Mouse (Mus musculus) liver, embryonic 14.5 days (tissue): ENCODE results near the gene Vkorc1. TPM values are rescaled to one million over a fixed set of nuclear protein-coding genes. Genes with fewer than 3 reads are reported as not detected.
A peak's percentile ranks its signal among the peaks of the same experiment; 100 is the strongest.

ENCODE experiments used
- ATAC-seq: fragments of 200-750 bp; cut with Nextera tagmentation; 2 replicates; pipeline ENCODE4 v1.8.0; 2017; ENCODE audit warnings: moderate number of reproducible peaks, mild to moderate bottlenecking, moderate library complexity; ENCODE audit not compliant: insufficient read depth
- DNase-seq, 3 experiments: peaks; one replicate each; pipeline ENCODE4 v3.0.0-alpha.2; 2012 to 2013; ENCODE audit warnings: low read depth in 3 of 3, low spot score in 3 of 3
- H3K27ac ChIP-seq: fragments of 300-500 bp; sonication (generic); 2 replicates; pipeline ENCODE4 v1.5.1; 2014; ENCODE audit warnings: moderate library complexity, mild to moderate bottlenecking, control low read depth, inconsistent platforms
- H3K27me3 ChIP-seq: fragments of 300-500 bp; sonication (generic); 2 replicates; pipeline ENCODE4 v1.6.1; 2014; ENCODE audit warnings: mild to moderate bottlenecking, low read length, moderate library complexity; ENCODE audit not compliant: control insufficient read depth, insufficient read depth
- H3K36me3 ChIP-seq: fragments of 300-500 bp; sonication (generic); replicated peaks from 2 replicates; pipeline ENCODE4 v1.6.1; 2014; ENCODE audit warnings: low read depth; ENCODE audit not compliant: control insufficient read depth, insufficient read depth
- H3K4me1 ChIP-seq, 2 experiments: fragments of 200-500 bp in 1 of 2; fragments of 300-500 bp in 1 of 2; sonication (generic) in 1 of 2; replicated peaks; 2 replicates each; pipeline ENCODE4 v1.6.1; 2012 to 2014; ENCODE audit warnings: antibody characterized with exemption in 1 of 2, inconsistent platforms in 1 of 2, low read length in 1 of 2; ENCODE audit not compliant: control insufficient read depth in 2 of 2, insufficient read depth in 2 of 2
- H3K4me2 ChIP-seq: fragments of 300-500 bp; sonication (generic); 2 replicates; pipeline ENCODE4 v1.6.1; 2014; ENCODE audit warnings: low read depth, mild to moderate bottlenecking, control low read depth, moderate library complexity
- H3K4me3 ChIP-seq, 2 experiments: fragments of 200-500 bp in 1 of 2; fragments of 300-500 bp in 1 of 2; sonication (generic) in 1 of 2; 2 replicates each; pipeline ENCODE4 v1.5.1; 2012 to 2014; ENCODE audit warnings: low read depth in 2 of 2, low read length in 2 of 2, mild to moderate bottlenecking in 2 of 2, control low read depth in 1 of 2, inconsistent platforms in 1 of 2, moderate library complexity in 1 of 2; ENCODE audit not compliant: insufficient read depth in 1 of 2
- H3K9ac ChIP-seq: fragments of 300-500 bp; sonication (generic); replicated peaks from 2 replicates; pipeline ENCODE4 v1.6.1; 2014; ENCODE audit warnings: mild to moderate bottlenecking, control low read depth, moderate library complexity
- H3K9me3 ChIP-seq: fragments of 300-500 bp; sonication (generic); 2 replicates; pipeline ENCODE4 v1.6.1; 2016; ENCODE audit warnings: low read length, mixed read lengths; ENCODE audit not compliant: control insufficient read depth
- CTCF ChIP-seq: IDR thresholded peaks from 2 replicates; pipeline ENCODE4 v1.5.1; 2016; ENCODE audit warnings: antibody characterized with exemption, low read depth, control low read depth
- EP300 ChIP-seq: IDR thresholded peaks from 2 replicates; pipeline ENCODE4 v1.6.1; 2016; ENCODE audit warnings: antibody characterized with exemption, low read depth
- WGBS: fragments of 180-500 bp; shearing (Covaris S2); extraction: QIAGEN DNeasy Blood & Tissue Kit; methylation state at CpG from one replicate; pipeline ENCODE4 v1.1.7; 2014; ENCODE audit not compliant: insufficient replicate concordance; 5-methylcytosine and 5-hydroxymethylcytosine counted together
- polyA plus RNA-seq, 2 experiments: library from polyadenylated mRNA; depleted of rRNA in 1 of 2; stranded (reverse) in 1 of 2; unstranded in 1 of 2; fragments of >200 nt; fragmentation: Nextera tagmentation in 1 of 2; extraction: Ambion mirVana in 1 of 2; gene quantifications; 2 replicates each; pipeline versions ENCODE4 v1.2.1 to v1.2.3; 2012 to 2014

Vkorc1 gene
- polyA plus RNA-seq, 2 experiments = 74.0 to 107 TPM

- Histone ChIP-seq H3K4me3 (no peak overlapping the region), H3K27me3 (no peaks in the 10 kb centered on the region), H3K27ac (no peak overlapping the region), H3K4me2 (no peak overlapping the region), H3K36me3 (no peaks in the 10 kb centered on the region; the same call in 1 of the 2 replicates), H3K9me3 (no peaks in the 10 kb centered on the region), H3K4me1 (peaks cover 0 to 7% of the 10 kb centered on the region in 2 experiments; a peak in 1 of 4 replicates), H3K9ac (no peak overlapping the region)
- ATAC-seq (0 out of 2 replicates have a peak, but pooled peaks have one; percentile 14), DNase-seq (no peak)
- TF ChIP-seq CTCF (peak; percentile 47), EP300 (no peak)
- WGBS = 58% methylated on average over 7 of the region's 7 CpGs
Measured at GRCm38 (mm10) chr7:127919290-127919689, 23.9 kb upstream of the Vkorc1 start.

- Histone ChIP-seq H3K4me1 (peaks cover 1 to 8% of the 10 kb centered on the region in 2 experiments; a peak in 3 of 4 replicates), H3K27me3 (no peaks in the 10 kb centered on the region), H3K36me3 (no peaks in the 10 kb centered on the region; the same call in 1 of the 2 replicates), H3K27ac (no peak overlapping the region), H3K9ac (no peak overlapping the region), H3K4me3 (no peak overlapping the region), H3K9me3 (no peaks in the 10 kb centered on the region), H3K4me2 (no peak overlapping the region)
- no peak for ATAC-seq
- no peak for DNase-seq
- TF ChIP-seq CTCF (peak; percentile 76), EP300 (no peak)
- WGBS = 46% methylated on average over 3 of the region's 3 CpGs
Measured at GRCm38 (mm10) chr7:127918203-127918602, 22.8 kb upstream of the Vkorc1 start.

GRCm38 (mm10) chr7:127915293-127915692 is 19.9 kb upstream of the Vkorc1 start:
- H3K27ac ChIP-seq = no peak overlapping the region
- H3K36me3 ChIP-seq = no peaks in the 10 kb centered on the region; the same call in 1 of the 2 replicates
- DNase-seq = no peak
- no peak overlapping the region for H3K9ac ChIP-seq
- 83% methylated on average over 12 of the region's 12 CpGs for WGBS
- peaks cover 10 to 11% of the 10 kb centered on the region in 2 experiments for H3K4me1 ChIP-seq
- no peaks in the 10 kb centered on the region for H3K27me3 ChIP-seq
- H3K4me2 ChIP-seq = no peak overlapping the region
- TF ChIP-seq CTCF = no peak
- no peak for TF ChIP-seq EP300
- no peak overlapping the region for H3K4me3 ChIP-seq
- no peak for ATAC-seq
- no peaks in the 10 kb centered on the region for H3K9me3 ChIP-seq

GRCm38 (mm10) chr7:127912938-127913337 is 17.5 kb upstream of the Vkorc1 start:
- peaks cover 9% of the 10 kb centered on the region for H3K36me3 ChIP-seq
- under 1% methylated on average over 4 of the region's 4 CpGs for WGBS
- peak overlapping the region; percentile 94 to 99 for H3K4me3 ChIP-seq
- H3K27me3 ChIP-seq = no peaks in the 10 kb centered on the region
- DNase-seq (no peak), ATAC-seq (no peak)
- H3K27ac ChIP-seq = peak overlapping the region; percentile 84
- H3K9ac ChIP-seq = peak overlapping the region; percentile 90
- peak overlapping the region; percentile 91 for H3K4me2 ChIP-seq
- no peaks in the 10 kb centered on the region for H3K9me3 ChIP-seq
- H3K4me1 ChIP-seq = peaks cover 10 to 11% of the 10 kb centered on the region in 2 experiments
- no peak for TF ChIP-seq EP300
- no peak for TF ChIP-seq CTCF

GRCm38 (mm10) chr7:127912190-127912871 is 16.9 kb upstream of the Vkorc1 start, which contains the start of gene Kat8:
Gene Kat8 (plus strand): TSS chr7:127912516.
- peak; percentile 98 for ATAC-seq
- peaks cover 15% of the 10 kb centered on the region for H3K36me3 ChIP-seq
- peak; percentile 88 to 91 (median 88) for DNase-seq
- WGBS = under 1% methylated on average over 40 of the region's 40 CpGs
- no peaks in the 10 kb centered on the region for H3K27me3 ChIP-seq
- H3K4me1 ChIP-seq = peaks cover 10 to 11% of the 10 kb centered on the region in 2 experiments
- H3K9ac ChIP-seq = peak within 1 kb of the TSS; percentile 90
- peak within 1 kb of the TSS; percentile 91 for H3K4me2 ChIP-seq
- H3K27ac ChIP-seq = peak within 1 kb of the TSS; percentile 84
- H3K4me3 ChIP-seq = peak within 1 kb of the TSS; percentile 94 to 99
- H3K9me3 ChIP-seq = no peaks in the 10 kb centered on the region
- TF ChIP-seq CTCF (no peak), EP300 (0 out of 2 replicates have a peak, but pooled peaks have one; percentile 18)
